Mouse (Mus musculus) brain, embryonic 14.5 days (tissue): ENCODE results near the gene Adgrd1. TPM values are rescaled to one million over a fixed set of nuclear protein-coding genes. Genes with fewer than 3 reads are reported as not detected.
"Not testable (repeated sequence)": the region's sequence is repeated elsewhere in the genome, so short reads cannot be mapped to it uniquely, and the experiment has no call there.

Experiments used
- DNase-seq: peaks from one replicate; pipeline ENCODE4 v3.0.0-alpha.2; 2011; ENCODE audit warnings: low read depth
- CTCF ChIP-seq: fragments of 200-500 bp; IDR thresholded peaks from 2 replicates; pipeline ENCODE4 v1.5.1; 2012; ENCODE audit warnings: inconsistent platforms, mild to moderate bottlenecking, moderate library complexity, borderline replicate concordance; ENCODE audit not compliant: insufficient read depth, insufficient read length; ENCODE audit errors: extremely low read depth
- POLR2A ChIP-seq: fragments of 200-500 bp; IDR thresholded peaks from 2 replicates; pipeline ENCODE4 v1.6.1; 2012; ENCODE audit warnings: mild to moderate bottlenecking, inconsistent platforms, borderline replicate concordance; ENCODE audit not compliant: poor library complexity, insufficient read depth, insufficient read length, severe bottlenecking; ENCODE audit errors: extremely low read depth
- polyA plus RNA-seq: library from polyadenylated mRNA; depleted of rRNA; stranded (reverse); fragments of >200 nt; gene quantifications from 2 replicates; pipeline ENCODE4 v1.2.3, GENCODE M21; 2012

The Adgrd1 gene
- polyA plus RNA-seq, 1 experiment, result 0.41 TPM

GRCm38 (mm10) chr5:129104043-129104442 lies 7.5 kb downstream of the Adgrd1 start:
- no peak for DNase-seq
- TF ChIP-seq CTCF, result no peak

- DNase-seq, result no peak
- TF ChIP-seq CTCF, result no peak
- TF ChIP-seq POLR2A, result no peak
These were observed 15.2 kb downstream of the Adgrd1 start for GRCm38 (mm10) chr5:129111729-129112128.

- TF ChIP-seq CTCF (no peak), POLR2A (no peak)
These were observed 17.4 kb downstream of the Adgrd1 start for GRCm38 (mm10) chr5:129113741-129114476.

GRCm38 (mm10) chr5:129116299-129116698 lies 19.7 kb downstream of the Adgrd1 start:
- TF ChIP-seq CTCF, result no peak
- no peak for TF ChIP-seq POLR2A
- DNase-seq, result no peak

More at GRCm38 (mm10) chr5:129113741-129114476, 17.4 kb downstream of the Adgrd1 start:
- peak; percentile 64 for DNase-seq

GRCm38 (mm10) chr5:129117593-129118113 lies 21.1 kb downstream of the Adgrd1 start:
- peak; percentile 57 for DNase-seq
- TF ChIP-seq CTCF (no peak), POLR2A (no peak)

GRCm38 (mm10) chr5:129118523-129118922 lies 22.0 kb downstream of the Adgrd1 start:
- DNase-seq, result no peak
- TF ChIP-seq CTCF (no peak), POLR2A (no peak)

GRCm38 (mm10) chr5:129119146-129119545 lies 22.6 kb downstream of the Adgrd1 start:
- no peak for DNase-seq
- TF ChIP-seq CTCF (no peak), POLR2A (no peak)

GRCm38 (mm10) chr5:129121654-129122285 lies 25.2 kb downstream of the Adgrd1 start:
- TF ChIP-seq CTCF (no peak), POLR2A (no peak)
- DNase-seq, result no peak

GRCm38 (mm10) chr5:129122491-129122890 lies 25.9 kb downstream of the Adgrd1 start:
- TF ChIP-seq CTCF, result no peak
- no peak for TF ChIP-seq POLR2A
- no peak for DNase-seq

- DNase-seq, result peak; percentile 33
These were observed 27.7 kb downstream of the Adgrd1 start for GRCm38 (mm10) chr5:129124070-129124828.

GRCm38 (mm10) chr5:129128310-129128709 lies 31.8 kb downstream of the Adgrd1 start:
- not testable (repeated sequence) for DNase-seq

More at GRCm38 (mm10) chr5:129124070-129124828, 27.7 kb downstream of the Adgrd1 start:
- TF ChIP-seq POLR2A (no peak), CTCF (no peak)
